Mouse (Mus musculus): ENCODE measurements around the gene Tiam2.

DNA sequence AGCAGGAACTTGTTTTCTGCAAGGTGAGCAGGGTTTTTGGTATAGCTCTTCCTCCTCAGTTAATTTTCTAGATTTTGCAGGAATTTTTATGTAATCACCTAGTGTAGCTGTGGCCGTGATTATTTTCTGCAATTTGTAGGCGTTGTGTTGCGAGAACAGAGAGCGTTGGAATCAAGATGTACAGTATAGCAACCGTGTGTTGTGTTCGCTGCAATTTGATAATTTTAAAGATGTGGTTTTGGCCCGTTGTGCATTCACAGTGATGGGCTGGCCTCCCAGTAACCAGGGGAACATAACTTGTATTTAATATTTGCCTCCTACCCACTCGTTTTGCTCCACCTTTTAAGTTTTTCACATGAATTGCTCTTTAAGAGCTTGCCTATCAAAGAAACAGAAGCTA, 156.7 kb downstream of the Tiam2 start:
- TF ChIP-seq CTCF (conservative IDR thresholded peaks at IDR 0.05 in 1 of 2, IDR thresholded peaks at IDR 0.05 in 1 of 2; ENCODE audit: low read depth in 2 of 2, low read length in 2 of 2) (no peak), POLR2A (IDR thresholded peaks at IDR 0.05; ENCODE audit: low read depth, low read length) (no peak), MAX (IDR thresholded peaks at IDR 0.05; ENCODE audit: low read length) (no peak), NRF1 (IDR thresholded peaks at IDR 0.05; ENCODE audit: low read depth, low read length) (no peak), RAD21 (IDR thresholded peaks at IDR 0.05; ENCODE audit: low read depth, low read length) (no peak), USF2 (conservative IDR thresholded peaks at IDR 0.05; ENCODE audit: low read depth, low read length) (no peak), MAZ (IDR thresholded peaks at IDR 0.05; ENCODE audit: low read depth, low read length) (no peak), E2F4 (IDR thresholded peaks at IDR 0.05; ENCODE audit: insufficient replicate concordance, low read depth, low read length) (no peak), ELF1 (IDR thresholded peaks at IDR 0.05; ENCODE audit: low read depth, low read length) (no peak), BHLHE40 (IDR thresholded peaks at IDR 0.05; ENCODE audit: low read depth, low read length) (no peak), EP300 (IDR thresholded peaks at IDR 0.05; ENCODE audit: low read length) (no peak)
